Mouse (Mus musculus) left cerebral cortex, adult 2 months (tissue): ENCODE measurements at regions not wholly inside any gene's neighbourhood (a gene's known extent, or its start where the extent isn't known, plus 50 kb on each side); places are given as distances from the start of the nearest gene placed in this dataset.
A peak's percentile ranks its signal among the peaks of the same experiment; 100 is the strongest.

Source experiments
- DNase-seq, 2 experiments: peaks; one replicate each; pipeline ENCODE4 v3.0.0; 2021 to 2022; ENCODE audit warnings: low spot score in 2 of 2, mixed read lengths in 1 of 2; ENCODE audit errors: extremely low spot score in 1 of 2
- H3K27ac ChIP-seq: fragments of 200-600 bp; 2 replicates; pipeline ENCODE4 v1.8.1; 2022
- H3K4me3 ChIP-seq: fragments of 200-600 bp; 2 replicates; pipeline ENCODE4 v1.8.1; 2022
- CTCF ChIP-seq: fragments of 200-600 bp; IDR thresholded peaks from 2 replicates; pipeline ENCODE4 v1.8.1; 2022; ENCODE audit warnings: antibody characterized with exemption, mild to moderate bottlenecking, moderate library complexity
- intact Hi-C: fragments of 180-260 bp; cut with DNase I; formaldehyde crosslinking; loops from one replicate; pipeline ENCODE4 v1.15.1; 2025

GRCm38 (mm10) chr8:92070704-92071103, 268.8 kb upstream of the Irx3 start:
- no peak overlapping the region for H3K4me3 ChIP-seq
- no peak overlapping the region for H3K27ac ChIP-seq
- no peak for DNase-seq
- TF ChIP-seq CTCF: no peak
- intact Hi-C loops: no loop called here

DNA sequence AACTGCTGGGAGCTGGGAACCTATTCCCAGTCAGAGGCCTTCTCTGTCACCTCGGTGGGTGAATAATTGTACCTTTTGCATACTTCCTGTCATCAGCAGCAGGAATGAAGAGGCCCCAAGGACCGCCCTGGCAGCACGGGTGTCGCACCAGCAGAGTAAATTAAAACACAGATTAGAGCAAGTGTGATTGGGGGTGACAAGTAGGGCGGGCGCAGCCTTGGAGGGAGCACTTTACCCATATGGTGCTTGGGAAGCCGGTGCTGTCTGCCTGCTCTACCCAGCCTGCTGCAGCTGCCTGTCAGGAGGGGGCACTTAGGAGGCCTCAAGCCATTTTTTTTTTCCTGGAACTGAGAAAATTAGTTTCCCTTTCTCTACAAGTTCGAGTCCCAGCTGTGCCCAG, 264.6 kb upstream of the Irx3 start:
- Histone ChIP-seq H3K4me3 (no peak overlapping the region), H3K27ac (no peak overlapping the region)
- no peak for TF ChIP-seq CTCF
- DNase-seq: no peak
- intact Hi-C loops: no loop called here

DNA sequence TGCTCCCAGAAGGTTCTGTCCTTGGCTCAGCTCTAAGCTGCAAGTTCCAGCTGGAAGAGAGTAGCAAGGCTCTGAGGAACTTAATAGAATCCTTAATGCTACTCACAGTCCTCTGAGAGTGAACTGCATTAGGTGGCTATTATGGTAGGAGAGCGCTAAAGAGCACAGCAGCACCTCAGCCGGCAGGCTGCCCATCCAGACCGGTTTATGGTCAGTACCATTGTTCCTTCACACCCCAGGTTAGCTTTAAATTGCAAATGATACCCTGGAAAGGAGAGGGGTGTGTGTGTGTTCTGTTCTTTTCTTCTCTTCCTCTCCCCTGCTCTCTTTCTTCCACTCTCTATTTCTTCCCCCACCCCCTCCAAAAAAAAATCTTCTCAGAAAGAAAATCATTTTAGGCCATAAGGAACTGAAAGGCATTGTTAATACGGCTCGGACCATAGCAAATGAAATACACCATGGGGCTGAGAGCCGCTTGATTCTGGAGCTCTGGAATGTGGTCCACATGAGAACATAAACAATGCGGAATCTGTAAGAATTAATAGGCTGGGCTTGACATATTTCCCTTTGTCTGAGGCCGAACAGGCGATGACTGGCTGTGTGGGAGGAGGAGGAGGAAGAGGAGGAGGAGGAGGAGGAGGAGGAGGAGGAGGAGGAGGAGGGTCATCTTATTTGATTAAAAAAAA, 263.8 kb upstream of the Irx3 start:
- intact Hi-C loops: no loop called here
- H3K27ac ChIP-seq: no peak overlapping the region
- no peak for TF ChIP-seq CTCF
- no peak overlapping the region for H3K4me3 ChIP-seq
- no peak for DNase-seq

GRCm38 (mm10) chr8:92064971-92065370, 263.1 kb upstream of the Irx3 start:
- TF ChIP-seq CTCF: no peak
- no peak for DNase-seq
- H3K4me3 ChIP-seq: no peak overlapping the region
- intact Hi-C loops: no loop called here
- no peak overlapping the region for H3K27ac ChIP-seq

GRCm38 (mm10) chr8:92064175-92064821, 262.4 kb upstream of the Irx3 start:
- Histone ChIP-seq H3K4me3 (no peak overlapping the region), H3K27ac (no peak overlapping the region)
- no peak for DNase-seq
- no peak for TF ChIP-seq CTCF
- intact Hi-C loops: no loop called here

DNA sequence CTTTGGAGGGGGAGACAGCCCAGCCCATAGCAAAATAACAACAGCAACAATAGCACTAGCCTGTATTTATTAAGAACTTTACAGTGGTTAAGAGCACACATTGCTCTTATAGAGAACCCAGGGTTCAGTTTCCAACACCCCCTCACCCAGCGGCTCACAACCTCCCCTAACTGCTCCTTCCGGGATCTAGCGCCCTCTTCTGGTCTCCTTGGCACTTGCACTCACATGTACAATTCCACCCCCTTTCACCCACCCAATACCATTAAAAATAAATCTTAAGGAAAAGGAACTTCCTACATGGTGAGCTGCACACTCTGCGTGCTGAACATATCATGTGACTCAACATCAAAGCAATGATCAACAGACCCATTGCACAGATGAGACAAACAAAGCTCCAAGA, 261.5 kb upstream of the Irx3 start:
- TF ChIP-seq CTCF: peak; percentile 17
- intact Hi-C loops: no loop called here
- no peak overlapping the region for H3K27ac ChIP-seq

DNA sequence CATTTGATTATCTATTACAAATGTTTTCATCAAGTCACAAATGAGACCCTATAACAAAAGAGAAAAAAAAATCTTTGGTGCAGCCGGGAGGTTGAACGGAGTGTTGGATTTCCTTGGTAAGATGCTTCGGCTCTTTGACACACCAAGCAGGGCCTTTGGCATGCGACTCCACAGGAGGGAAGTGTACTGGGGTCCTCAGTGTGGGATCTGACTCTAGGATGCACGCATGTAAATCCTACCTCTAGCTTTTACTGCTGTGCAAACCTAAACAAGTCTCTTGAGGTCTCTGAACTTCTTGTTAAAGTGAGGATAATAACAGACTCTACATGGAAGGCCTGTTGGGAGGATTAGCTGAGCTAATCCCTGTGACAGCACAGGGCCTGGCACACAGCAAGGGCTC, 257.6 kb upstream of the Irx3 start:
- no peak overlapping the region for H3K27ac ChIP-seq
- TF ChIP-seq CTCF: no peak
- intact Hi-C loops: no loop called here
- no peak overlapping the region for H3K4me3 ChIP-seq
- DNase-seq: no peak

More for the DNA sequence above, 261.5 kb upstream of the Irx3 start:
- H3K4me3 ChIP-seq: no peak overlapping the region
- no peak for DNase-seq

DNA sequence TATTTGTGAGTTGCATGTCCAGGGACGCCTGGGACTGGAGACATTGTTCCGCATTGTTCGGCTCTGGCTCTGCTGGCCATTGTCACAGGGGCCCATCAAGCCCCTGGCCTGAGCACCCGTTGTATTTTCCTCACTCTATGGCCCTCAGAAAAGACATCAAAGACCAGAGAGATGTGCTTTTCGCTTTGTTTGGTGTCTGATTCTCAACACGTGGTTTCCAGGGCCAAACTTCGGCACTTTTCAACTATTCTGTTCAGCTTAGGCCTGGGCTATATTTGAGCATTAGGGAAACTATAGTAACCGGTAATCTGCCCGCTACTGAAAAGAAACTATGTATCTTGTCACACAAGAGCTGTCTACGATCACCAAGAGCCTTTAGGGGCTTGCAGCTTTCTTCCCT, 257.1 kb upstream of the Irx3 start:
- intact Hi-C loops: no loop called here
- H3K27ac ChIP-seq: no peak overlapping the region
- no peak for TF ChIP-seq CTCF
- no peak for DNase-seq
- no peak overlapping the region for H3K4me3 ChIP-seq

GRCm38 (mm10) chr8:92057857-92058256, 256.0 kb upstream of the Irx3 start:
- no peak for TF ChIP-seq CTCF
- intact Hi-C loops: no loop called here
- Histone ChIP-seq H3K4me3 (no peak overlapping the region), H3K27ac (no peak overlapping the region)
- DNase-seq: no peak

GRCm38 (mm10) chr8:92055590-92055989, 253.7 kb upstream of the Irx3 start:
- intact Hi-C loops: no loop called here
- TF ChIP-seq CTCF: no peak
- H3K27ac ChIP-seq: no peak overlapping the region

GRCm38 (mm10) chr8:92044695-92045094, 242.8 kb upstream of the Irx3 start:
- no peak overlapping the region for H3K27ac ChIP-seq
- no peak for TF ChIP-seq CTCF
- no peak for DNase-seq
- H3K4me3 ChIP-seq: no peak overlapping the region
- intact Hi-C loops: no loop called here

More at GRCm38 (mm10) chr8:92055590-92055989, 253.7 kb upstream of the Irx3 start:
- H3K4me3 ChIP-seq: no peak overlapping the region
- DNase-seq: no peak

DNA sequence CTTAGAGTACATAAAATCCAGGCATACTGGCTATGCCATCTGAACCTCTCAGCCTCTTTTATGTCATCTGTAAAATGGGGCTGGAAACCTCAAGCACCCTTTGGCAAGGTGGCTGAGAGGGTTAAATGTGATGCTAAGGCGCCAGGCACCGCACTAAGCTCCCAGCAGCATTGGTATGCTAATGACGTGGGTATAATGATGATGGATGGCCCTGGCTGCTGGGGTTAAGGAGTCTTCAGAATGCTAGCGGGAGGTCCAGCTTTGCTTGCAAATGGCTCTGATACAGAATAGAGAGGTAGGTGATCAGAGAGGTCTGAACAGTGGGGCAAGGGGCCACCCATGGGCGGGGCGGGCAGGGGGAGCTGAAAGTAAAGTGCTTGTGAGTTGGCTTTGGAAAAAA, 241.1 kb upstream of the Irx3 start:
- no peak for TF ChIP-seq CTCF
- no peak overlapping the region for H3K27ac ChIP-seq
- intact Hi-C loops: no loop called here
- H3K4me3 ChIP-seq: no peak overlapping the region
- DNase-seq: no peak

GRCm38 (mm10) chr8:92029954-92030353, 228.1 kb upstream of the Irx3 start:
- no peak for TF ChIP-seq CTCF
- intact Hi-C loops: no loop called here
- no peak for DNase-seq
- Histone ChIP-seq H3K4me3 (no peak overlapping the region), H3K27ac (no peak overlapping the region)
